Mouse (Mus musculus) right cerebral cortex, adult 2 months (tissue): Measurements from ENCODE around the gene Coro2a.
"Not testable (repeated sequence)": the region's sequence is repeated elsewhere in the genome, so short reads cannot be mapped to it uniquely, and the experiment has no call there.

Experiments
- DNase-seq, 2 experiments: peaks; one replicate each; pipeline ENCODE4 v3.0.0; 2021 to 2022; ENCODE audit warnings: low spot score in 2 of 2

Gene Coro2a

DNA sequence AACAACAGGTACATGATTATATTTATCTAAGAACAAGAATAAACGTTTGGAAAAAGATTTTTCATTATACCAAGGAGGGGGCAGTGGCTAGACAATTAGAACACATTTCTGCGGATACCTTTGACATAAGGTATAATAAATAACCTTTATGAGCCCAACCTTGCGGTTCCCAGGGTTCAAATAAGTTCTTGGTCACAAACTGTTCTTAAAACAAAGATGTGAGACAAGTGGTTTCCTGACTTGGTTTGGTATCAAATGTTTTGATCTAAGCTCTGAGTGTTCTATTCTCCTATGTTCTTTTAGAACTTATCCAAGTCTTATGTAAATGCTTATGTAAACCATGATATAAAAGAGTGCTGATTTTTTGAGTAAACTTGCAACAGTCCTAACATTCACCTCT lies 17.5 kb downstream of the Coro2a start:
- DNase-seq, result not testable (repeated sequence)

DNA sequence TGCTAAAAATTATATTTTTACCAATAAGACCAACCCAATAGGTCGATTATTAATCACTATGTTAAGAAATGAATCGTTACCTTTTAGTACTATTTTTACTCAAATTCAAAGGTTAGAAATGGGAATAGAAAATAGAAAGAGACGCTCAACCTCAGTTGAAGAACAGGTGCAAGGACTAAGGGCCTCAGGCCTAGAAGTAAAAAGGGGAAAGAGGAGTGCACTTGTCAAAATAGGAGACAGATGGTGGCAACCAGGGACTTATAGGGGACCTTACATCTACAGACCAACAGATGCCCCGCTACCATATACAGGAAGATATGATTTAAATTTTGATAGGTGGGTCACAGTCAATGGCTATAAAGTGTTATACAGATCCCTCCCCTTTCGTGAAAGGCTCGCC lies 17.9 kb downstream of the Coro2a start:
- not testable (repeated sequence) for DNase-seq

DNA sequence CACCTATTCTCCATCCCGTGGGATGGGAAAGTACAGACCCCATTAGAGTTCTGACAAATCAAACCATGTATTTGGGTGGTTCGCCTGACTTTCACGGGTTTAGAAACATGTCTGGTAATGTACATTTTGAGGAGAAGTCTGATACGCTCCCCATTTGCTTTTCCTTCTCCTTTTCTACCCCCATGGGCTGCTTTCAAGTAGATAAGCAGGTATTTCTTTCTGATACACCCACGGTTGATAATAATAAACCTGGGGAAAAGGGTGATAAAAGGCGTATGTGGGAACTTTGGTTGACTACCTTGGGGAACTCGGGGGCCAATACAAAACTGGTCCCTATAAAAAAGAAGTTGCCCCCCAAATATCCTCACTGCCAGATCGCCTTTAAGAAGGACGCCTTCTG lies 20.0 kb downstream of the Coro2a start:
- DNase-seq, result not testable (repeated sequence)

- DNase-seq, result not testable (repeated sequence)
Observed at GRCm38 (mm10) chr4:46581577-46581976, 20.4 kb downstream of the Coro2a start.

- DNase-seq, result not testable (repeated sequence)
Observed at GRCm38 (mm10) chr4:46580799-46581243, 21.2 kb downstream of the Coro2a start.

DNA sequence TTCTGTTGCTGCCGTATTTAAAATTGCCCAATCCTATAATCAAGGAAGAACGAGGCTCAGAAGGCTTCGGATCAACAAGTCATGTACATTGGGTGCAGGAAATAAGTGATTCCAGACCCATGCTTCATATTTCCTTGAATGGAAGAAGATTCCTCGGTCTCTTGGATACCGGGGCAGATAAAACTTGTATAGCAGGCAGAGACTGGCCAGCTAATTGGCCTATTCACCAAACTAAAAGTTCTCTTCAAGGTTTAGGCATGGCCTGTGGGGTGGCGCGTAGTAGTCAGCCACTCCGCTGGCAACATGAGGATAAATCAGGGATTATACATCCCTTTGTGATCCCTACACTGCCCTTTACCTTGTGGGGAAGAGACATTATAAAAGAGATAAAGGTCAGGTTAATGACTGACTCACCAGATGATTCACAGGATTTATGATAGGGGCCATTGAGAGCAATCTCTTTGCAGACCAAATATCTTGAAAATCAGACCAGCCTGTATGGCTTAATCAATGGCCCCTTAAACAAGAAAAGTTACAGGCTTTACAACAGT lies 23.1 kb downstream of the Coro2a start:
- DNase-seq, result not testable (repeated sequence)

DNA sequence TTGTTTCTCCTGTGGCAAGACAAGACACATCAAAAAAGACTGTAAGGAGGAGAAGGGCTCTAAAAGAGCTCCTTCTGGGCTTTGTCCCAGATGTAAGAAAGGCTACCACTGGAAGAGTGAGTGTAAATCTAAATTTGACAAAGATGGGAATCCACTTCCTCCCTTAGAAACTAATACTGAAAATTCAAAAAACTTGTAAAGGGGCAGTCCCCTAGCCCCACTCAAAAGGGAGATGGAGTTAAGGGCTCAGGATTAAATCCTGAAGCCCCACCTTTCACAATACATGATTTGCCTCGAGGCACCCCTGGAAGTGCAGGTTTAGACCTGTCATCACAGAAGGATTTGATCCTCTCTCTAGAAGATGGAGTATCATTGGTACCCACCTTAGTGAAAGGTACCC lies 23.8 kb downstream of the Coro2a start:
- no peak for DNase-seq

DNA sequence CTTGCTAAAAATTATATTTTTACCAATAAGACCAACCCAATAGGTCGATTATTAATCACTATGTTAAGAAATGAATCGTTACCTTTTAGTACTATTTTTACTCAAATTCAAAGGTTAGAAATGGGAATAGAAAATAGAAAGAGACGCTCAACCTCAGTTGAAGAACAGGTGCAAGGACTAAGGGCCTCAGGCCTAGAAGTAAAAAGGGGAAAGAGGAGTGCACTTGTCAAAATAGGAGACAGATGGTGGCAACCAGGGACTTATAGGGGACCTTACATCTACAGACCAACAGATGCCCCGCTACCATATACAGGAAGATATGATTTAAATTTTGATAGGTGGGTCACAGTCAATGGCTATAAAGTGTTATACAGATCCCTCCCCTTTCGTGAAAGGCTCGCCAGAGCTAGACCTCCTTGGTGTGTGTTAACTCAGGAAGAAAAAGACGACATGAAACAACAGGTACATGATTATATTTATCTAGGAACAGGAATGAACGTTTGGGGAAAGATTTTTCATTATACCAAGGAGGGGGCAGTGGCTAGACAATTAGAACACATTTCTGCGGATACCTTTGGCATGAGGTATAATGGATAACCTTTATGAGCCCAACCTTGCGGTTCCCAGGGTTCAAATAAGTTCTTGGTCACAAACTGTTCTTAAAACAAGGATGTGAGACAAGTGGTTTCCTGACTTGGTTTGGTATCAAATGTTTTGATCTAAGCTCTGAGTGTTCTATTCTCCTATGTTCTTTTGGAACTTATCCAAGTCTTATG lies 26.3 kb downstream of the Coro2a start:
- not testable (repeated sequence) for DNase-seq

- DNase-seq, result no peak
Observed at GRCm38 (mm10) chr4:46574841-46575240, 27.2 kb downstream of the Coro2a start.

DNA sequence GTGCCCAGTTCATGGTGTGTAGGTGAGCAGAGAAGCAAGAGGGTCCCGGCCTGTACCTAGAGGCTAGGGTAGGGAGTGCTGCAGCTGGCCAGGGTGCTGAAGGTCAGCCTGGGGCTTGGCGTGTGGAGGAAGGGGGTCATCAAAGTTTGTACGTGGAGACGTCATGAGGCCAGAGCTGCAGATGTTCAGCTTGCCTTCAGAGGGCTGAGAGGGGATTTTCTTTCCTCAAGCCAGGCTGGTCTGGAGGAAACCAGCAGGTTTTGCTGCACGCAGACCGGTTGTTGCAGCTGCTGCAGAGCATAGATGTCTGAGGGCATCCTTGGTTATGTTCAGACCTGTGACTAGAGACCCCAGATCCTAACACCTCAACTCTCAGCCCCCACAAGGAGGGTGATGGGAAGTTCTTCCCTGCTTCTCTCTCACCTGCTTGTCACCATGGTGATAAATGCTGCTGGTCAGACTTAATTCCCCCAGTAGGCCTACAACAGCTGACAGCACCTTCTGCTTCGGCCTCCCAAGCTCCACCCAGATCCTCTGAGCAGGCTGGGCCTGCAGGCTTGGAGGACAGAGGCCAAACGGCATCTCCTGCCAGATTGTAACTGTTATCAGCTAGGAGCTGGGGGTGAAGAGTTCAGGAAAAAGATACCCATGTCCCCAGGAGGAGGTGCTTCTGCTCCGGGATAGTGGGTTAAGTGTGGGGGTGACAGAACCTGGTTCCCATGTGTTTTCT lies 27.8 kb downstream of the Coro2a start:
- no peak for DNase-seq

GRCm38 (mm10) chr4:46572616-46573015 lies 29.4 kb downstream of the Coro2a start:
- no peak for DNase-seq

GRCm38 (mm10) chr4:46571744-46572143 lies 30.3 kb downstream of the Coro2a start:
- no peak for DNase-seq

DNA sequence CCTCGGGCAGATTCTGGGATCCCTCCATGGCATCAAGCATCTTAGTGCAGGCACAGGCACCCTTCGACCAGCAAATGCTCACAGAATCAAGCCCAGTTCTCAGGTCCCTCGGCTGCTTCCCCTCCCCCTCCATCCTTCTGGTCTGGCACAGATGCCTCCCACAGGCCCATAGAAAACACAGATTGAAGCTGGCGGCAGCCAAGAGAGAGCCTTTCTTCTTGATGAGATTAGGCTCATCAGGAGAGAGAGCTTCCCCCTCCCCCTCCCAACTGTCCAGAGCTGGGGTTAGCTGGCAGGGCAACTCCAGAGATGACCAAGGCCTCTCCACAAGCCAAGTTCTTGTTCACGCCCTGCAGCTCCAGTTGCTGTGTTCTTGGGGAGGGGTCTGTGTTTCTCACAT lies 32.3 kb downstream of the Coro2a start:
- peak; percentile 21 to 35 for DNase-seq

- no peak for DNase-seq
Observed at GRCm38 (mm10) chr4:46568169-46568568, 33.8 kb downstream of the Coro2a start.

DNA sequence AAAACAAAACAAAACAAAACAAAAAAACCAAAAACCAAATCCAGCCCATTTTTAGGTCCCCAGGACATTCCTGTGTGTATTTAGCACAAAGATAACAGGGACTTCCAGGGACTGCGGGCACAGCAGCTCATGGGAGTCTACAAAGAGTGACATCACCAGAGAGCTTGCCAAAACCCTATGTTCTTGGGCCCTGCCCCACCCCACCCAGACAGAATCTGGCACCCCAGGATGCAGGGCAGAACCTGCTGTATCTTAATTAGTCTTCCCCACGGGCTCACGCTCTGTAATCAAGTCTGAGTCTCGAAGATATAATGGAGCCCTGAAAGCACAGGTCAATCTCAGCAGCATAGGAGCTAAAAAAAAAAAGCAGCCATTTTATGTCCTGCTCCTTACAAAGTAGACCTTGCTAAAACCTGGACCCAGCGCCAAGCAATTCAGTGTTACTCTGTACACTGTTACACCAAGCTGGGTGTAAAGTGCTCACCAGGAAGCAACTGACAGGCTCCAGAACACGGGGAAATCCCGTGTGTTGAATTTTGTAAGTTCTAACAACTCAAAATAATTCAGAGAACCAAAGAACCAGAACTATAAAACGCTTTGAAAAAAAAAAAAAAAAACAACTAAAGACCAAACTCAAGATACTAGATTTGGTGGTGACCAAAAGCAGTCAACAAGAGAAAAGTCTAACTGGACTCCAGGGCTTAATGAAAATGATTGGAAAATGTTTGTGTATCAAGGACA lies 34.9 kb downstream of the Coro2a start:
- no peak for DNase-seq

GRCm38 (mm10) chr4:46565393-46565955 lies 36.5 kb downstream of the Coro2a start:
- no peak for DNase-seq

GRCm38 (mm10) chr4:46564247-46564646 lies 37.8 kb downstream of the Coro2a start:
- no peak for DNase-seq

DNA sequence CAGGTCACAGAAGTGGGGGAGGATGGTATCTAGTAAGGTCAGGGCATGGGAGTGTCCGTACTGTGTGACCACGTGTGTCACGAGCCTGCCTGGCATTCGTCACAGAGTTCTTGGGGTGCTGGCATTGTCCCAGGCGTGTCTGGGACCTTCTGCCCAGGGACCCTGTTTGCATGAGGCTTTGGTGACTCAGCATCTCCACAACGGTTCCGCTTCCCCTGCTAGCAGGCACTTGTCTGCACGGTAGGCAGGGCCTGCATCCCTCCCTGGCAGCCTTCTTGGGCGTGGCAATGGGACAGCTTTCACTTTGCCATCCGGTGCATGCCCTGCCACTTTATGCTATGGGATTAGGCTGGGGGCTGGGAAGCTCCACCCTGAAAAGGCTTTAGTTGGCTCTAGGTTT lies 38.2 kb downstream of the Coro2a start:
- DNase-seq, result no peak

DNA sequence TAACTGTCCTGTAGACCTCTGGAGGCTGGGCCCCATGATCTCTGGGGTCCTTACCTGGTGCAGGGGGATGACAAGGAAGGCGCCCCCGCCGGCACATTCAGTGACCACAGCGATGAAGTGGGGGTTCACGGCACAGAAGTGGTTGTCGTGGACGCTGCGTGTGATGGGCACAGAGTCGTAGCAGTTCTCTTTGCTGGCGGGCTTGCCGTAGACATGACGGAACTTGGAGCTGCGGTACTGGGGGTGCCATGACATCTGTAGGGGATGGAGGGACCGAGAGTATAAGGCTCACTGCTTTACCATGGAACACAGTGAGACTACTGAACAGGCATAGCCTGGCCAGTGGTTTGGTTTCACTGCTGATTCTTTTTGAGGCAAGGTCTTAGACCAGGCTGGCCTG lies 39.2 kb downstream of the Coro2a start:
- no peak for DNase-seq

- no peak for DNase-seq
Observed at GRCm38 (mm10) chr4:46562037-46562436, 40.0 kb downstream of the Coro2a start.

- DNase-seq, result no peak
Observed at GRCm38 (mm10) chr4:46560069-46560705, 41.8 kb downstream of the Coro2a start.
